Mouse (Mus musculus) limb, embryonic 12.5 days (tissue): Measurements from ENCODE around the gene Gabrb1. TPM values are rescaled to one million over a fixed set of nuclear protein-coding genes. Genes with fewer than 3 reads are reported as not detected.

ENCODE experiments used
- ATAC-seq: fragments of 200-750 bp; cut with Nextera tagmentation; 2 replicates; pipeline ENCODE4 v1.8.0; 2017; ENCODE audit warnings: low read depth, moderate TSS enrichment; ENCODE audit not compliant: insufficient number of reproducible peaks, insufficient read depth, low FRiP score, low TSS enrichment
- H3K27ac ChIP-seq: fragments of 300-500 bp; sonication (generic); 2 replicates; pipeline ENCODE4 v1.5.1; 2016; ENCODE audit warnings: mild to moderate bottlenecking, moderate library complexity
- H3K27me3 ChIP-seq: fragments of 300-500 bp; sonication (generic); 2 replicates; pipeline ENCODE4 v1.6.1; 2016; ENCODE audit warnings: mild to moderate bottlenecking, moderate library complexity
- H3K36me3 ChIP-seq: fragments of 300-500 bp; sonication (generic); 2 replicates; pipeline ENCODE4 v1.6.1; 2016; ENCODE audit warnings: mild to moderate bottlenecking, moderate library complexity
- H3K4me1 ChIP-seq: fragments of 300-500 bp; sonication (generic); replicated peaks from 2 replicates; pipeline ENCODE4 v1.6.1; 2016
- H3K4me2 ChIP-seq: fragments of 300-500 bp; sonication (generic); 2 replicates; pipeline ENCODE4 v1.6.1; 2016; ENCODE audit warnings: mild to moderate bottlenecking, moderate library complexity
- H3K4me3 ChIP-seq: fragments of 300-500 bp; sonication (generic); replicated peaks from 2 replicates; pipeline ENCODE4 v1.5.1; 2016; ENCODE audit warnings: mild to moderate bottlenecking
- H3K9ac ChIP-seq: fragments of 300-500 bp; sonication (generic); replicated peaks from 2 replicates; pipeline ENCODE4 v1.6.1; 2016; ENCODE audit warnings: mild to moderate bottlenecking, moderate library complexity
- H3K9me3 ChIP-seq: fragments of 300-500 bp; sonication (generic); 2 replicates; pipeline ENCODE4 v1.6.1; 2016; ENCODE audit warnings: mild to moderate bottlenecking, moderate library complexity
- WGBS: fragments of 180-500 bp; shearing (Covaris S2); methylation state at CpG from one replicate; pipeline ENCODE4 v1.1.7; 2016; 5-methylcytosine and 5-hydroxymethylcytosine counted together
- polyA plus RNA-seq: library from polyadenylated mRNA; unstranded; fragments of >200 nt; fragmentation: Nextera tagmentation; extraction: Ambion mirVana; gene quantifications from 2 replicates; pipeline ENCODE4 v1.2.1, GENCODE M21; 2016

Gene Gabrb1
- polyA plus RNA-seq, result 0.65 and 1.2 TPM in 2 replicates

GRCm38 (mm10) chr5:71657482-71658114 is at the start of gene Gabrb1:
Gene Gabrb1 (plus strand): TSS chr5:71658113.
- Histone ChIP-seq H3K27me3 (peaks cover 44% of the 10 kb centered on the region), H3K4me1 (peaks cover 8% of the 10 kb centered on the region; the same call in 1 of the 2 replicates), H3K36me3 (no peaks in the 10 kb centered on the region), H3K27ac (no peak within 1 kb of the TSS), H3K9ac (peak within 1 kb of the TSS; percentile 50), H3K4me3 (peak within 1 kb of the TSS; percentile 56), H3K4me2 (peak within 1 kb of the TSS; percentile 93), H3K9me3 (no peaks in the 10 kb centered on the region)
- peak; percentile 93 for ATAC-seq
- WGBS, result under 1% methylated on average over 49 of the region's 49 CpGs

- H3K4me1 ChIP-seq, result peaks cover 7% of the 10 kb centered on the region; the same call in 1 of the 2 replicates
- no peak overlapping the region for H3K4me2 ChIP-seq
- H3K36me3 ChIP-seq, result no peaks in the 10 kb centered on the region
- H3K9me3 ChIP-seq, result no peaks in the 10 kb centered on the region
- H3K4me3 ChIP-seq, result no peak overlapping the region
- no peaks in the 10 kb centered on the region for H3K27me3 ChIP-seq
- H3K9ac ChIP-seq, result no peak overlapping the region
- 80% methylated on average over 1 of the region's 1 CpGs for WGBS
- no peak overlapping the region for H3K27ac ChIP-seq
- ATAC-seq, result no peak
Observed at GRCm38 (mm10) chr5:71608735-71609134, 49.2 kb upstream of the Gabrb1 start.

- Histone ChIP-seq H3K4me1 (no peaks in the 10 kb centered on the region), H3K9me3 (no peaks in the 10 kb centered on the region), H3K27ac (no peak overlapping the region), H3K4me3 (no peak overlapping the region), H3K27me3 (no peaks in the 10 kb centered on the region), H3K4me2 (no peak overlapping the region), H3K36me3 (no peaks in the 10 kb centered on the region), H3K9ac (no peak overlapping the region)
- WGBS, result 95% methylated on average over 1 of the region's 1 CpGs
- ATAC-seq, result no peak
Observed at GRCm38 (mm10) chr5:71614311-71614710, 43.6 kb upstream of the Gabrb1 start.

GRCm38 (mm10) chr5:71616734-71617133 is 41.2 kb upstream of the Gabrb1 start:
- no peaks in the 10 kb centered on the region for H3K4me1 ChIP-seq
- 66% methylated on average over 4 of the region's 4 CpGs for WGBS
- H3K27ac ChIP-seq, result no peak overlapping the region
- H3K4me3 ChIP-seq, result no peak overlapping the region
- H3K4me2 ChIP-seq, result no peak overlapping the region
- H3K9me3 ChIP-seq, result no peaks in the 10 kb centered on the region
- no peak overlapping the region for H3K9ac ChIP-seq
- H3K36me3 ChIP-seq, result no peaks in the 10 kb centered on the region
- ATAC-seq, result no peak
- H3K27me3 ChIP-seq, result no peaks in the 10 kb centered on the region

GRCm38 (mm10) chr5:71627820-71628219 is 30.1 kb upstream of the Gabrb1 start:
- H3K4me1 ChIP-seq, result no peaks in the 10 kb centered on the region
- H3K4me2 ChIP-seq, result no peak overlapping the region
- no peak overlapping the region for H3K4me3 ChIP-seq
- WGBS, result 87% methylated on average over 3 of the region's 3 CpGs
- no peaks in the 10 kb centered on the region for H3K9me3 ChIP-seq
- no peak for ATAC-seq
- no peak overlapping the region for H3K27ac ChIP-seq
- H3K36me3 ChIP-seq, result no peaks in the 10 kb centered on the region
- H3K27me3 ChIP-seq, result no peaks in the 10 kb centered on the region
- H3K9ac ChIP-seq, result no peak overlapping the region

- 64% methylated on average over 10 of the region's 10 CpGs for WGBS
- no peak overlapping the region for H3K4me2 ChIP-seq
- ATAC-seq, result no peak
Observed at GRCm38 (mm10) chr5:71639804-71640203, 18.1 kb upstream of the Gabrb1 start.

DNA sequence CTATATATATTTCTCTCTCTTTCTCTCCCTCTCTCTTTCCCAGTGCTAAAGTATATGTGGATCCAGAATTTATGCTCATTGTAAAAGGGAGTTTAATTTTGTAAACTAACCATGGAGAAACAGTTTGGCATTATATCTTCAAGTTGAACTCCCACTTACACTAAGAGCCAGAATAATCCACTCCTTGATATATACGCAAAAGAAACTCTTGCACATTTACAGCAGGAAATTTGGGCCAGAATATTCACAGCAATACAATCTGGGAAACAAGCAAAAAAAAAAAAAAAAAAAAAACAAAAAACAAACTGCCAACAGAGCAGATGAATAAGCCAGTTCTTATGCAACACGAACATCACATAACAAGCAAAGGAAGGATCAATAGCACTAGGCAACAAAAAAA is 9.8 kb upstream of the Gabrb1 start:
- WGBS, result 90% methylated on average over 2 of the region's 2 CpGs
- Histone ChIP-seq H3K4me2 (no peak overlapping the region), H3K9ac (no peak overlapping the region), H3K36me3 (no peaks in the 10 kb centered on the region), H3K4me1 (no peaks in the 10 kb centered on the region), H3K27ac (no peak overlapping the region), H3K9me3 (no peaks in the 10 kb centered on the region), H3K4me3 (no peak overlapping the region), H3K27me3 (no peaks in the 10 kb centered on the region)
- ATAC-seq, result no peak

More at GRCm38 (mm10) chr5:71639804-71640203, 18.1 kb upstream of the Gabrb1 start:
- Histone ChIP-seq H3K4me3 (no peak overlapping the region), H3K27me3 (no peaks in the 10 kb centered on the region), H3K9me3 (no peaks in the 10 kb centered on the region), H3K9ac (no peak overlapping the region), H3K36me3 (no peaks in the 10 kb centered on the region), H3K4me1 (no peaks in the 10 kb centered on the region), H3K27ac (no peak overlapping the region)

- Histone ChIP-seq H3K9me3 (no peaks in the 10 kb centered on the region), H3K4me2 (no peak overlapping the region), H3K4me3 (no peak overlapping the region), H3K36me3 (no peaks in the 10 kb centered on the region), H3K27me3 (peaks cover 35% of the 10 kb centered on the region), H3K9ac (no peak overlapping the region), H3K27ac (no peak overlapping the region), H3K4me1 (peaks cover 8% of the 10 kb centered on the region; the same call in 1 of the 2 replicates)
- WGBS, result 87% methylated on average over 5 of the region's 5 CpGs
- no peak for ATAC-seq
Observed at GRCm38 (mm10) chr5:71654056-71654455, 3.9 kb upstream of the Gabrb1 start.

- H3K4me2 ChIP-seq, result peak overlapping the region; percentile 93
- peaks cover 8% of the 10 kb centered on the region; the same call in 1 of the 2 replicates for H3K4me1 ChIP-seq
- no peak overlapping the region for H3K9ac ChIP-seq
- peaks cover 44% of the 10 kb centered on the region for H3K27me3 ChIP-seq
- no peaks in the 10 kb centered on the region for H3K36me3 ChIP-seq
- H3K9me3 ChIP-seq, result no peaks in the 10 kb centered on the region
- H3K4me3 ChIP-seq, result peak overlapping the region; percentile 56; the same call in 1 of the 2 replicates
- 5% methylated on average over 10 of the region's 10 CpGs for WGBS
- H3K27ac ChIP-seq, result no peak overlapping the region
- no peak for ATAC-seq
Observed at GRCm38 (mm10) chr5:71656771-71657170, 1.1 kb upstream of the Gabrb1 start.

- 2% methylated on average over 15 of the region's 15 CpGs for WGBS
- H3K4me1 ChIP-seq, result peaks cover 8% of the 10 kb centered on the region; the same call in 1 of the 2 replicates
- peak within 1 kb of the TSS; percentile 93 for H3K4me2 ChIP-seq
- peak within 1 kb of the TSS; percentile 56 for H3K4me3 ChIP-seq
- ATAC-seq, result peak; percentile 60; the same call in 1 of the 2 replicates
- peak within 1 kb of the TSS; percentile 50 for H3K9ac ChIP-seq
- H3K27ac ChIP-seq, result no peak within 1 kb of the TSS
- no peaks in the 10 kb centered on the region for H3K9me3 ChIP-seq
- no peaks in the 10 kb centered on the region for H3K36me3 ChIP-seq
- H3K27me3 ChIP-seq, result peaks cover 44% of the 10 kb centered on the region
Observed at GRCm38 (mm10) chr5:71658115-71658497, 193 bp downstream of the Gabrb1 start, which contains the start of gene Gabra4. Gene Gabra4 (minus strand): TSS chr5:71658308.

- no peaks in the 10 kb centered on the region for H3K27me3 ChIP-seq
- H3K9ac ChIP-seq, result no peak overlapping the region
- ATAC-seq, result no peak
- H3K4me2 ChIP-seq, result no peak overlapping the region
- WGBS, result 27% methylated on average over 4 of the region's 4 CpGs
- no peaks in the 10 kb centered on the region for H3K36me3 ChIP-seq
- H3K4me1 ChIP-seq, result no peaks in the 10 kb centered on the region
- no peak overlapping the region for H3K4me3 ChIP-seq
- no peak overlapping the region for H3K27ac ChIP-seq
- no peaks in the 10 kb centered on the region for H3K9me3 ChIP-seq
Observed at GRCm38 (mm10) chr5:71665593-71665992, 7.7 kb downstream of the Gabrb1 start.
